Comparison of ENCODE assay signal across 8 mouse cellular contexts in the genomic region with DNA sequence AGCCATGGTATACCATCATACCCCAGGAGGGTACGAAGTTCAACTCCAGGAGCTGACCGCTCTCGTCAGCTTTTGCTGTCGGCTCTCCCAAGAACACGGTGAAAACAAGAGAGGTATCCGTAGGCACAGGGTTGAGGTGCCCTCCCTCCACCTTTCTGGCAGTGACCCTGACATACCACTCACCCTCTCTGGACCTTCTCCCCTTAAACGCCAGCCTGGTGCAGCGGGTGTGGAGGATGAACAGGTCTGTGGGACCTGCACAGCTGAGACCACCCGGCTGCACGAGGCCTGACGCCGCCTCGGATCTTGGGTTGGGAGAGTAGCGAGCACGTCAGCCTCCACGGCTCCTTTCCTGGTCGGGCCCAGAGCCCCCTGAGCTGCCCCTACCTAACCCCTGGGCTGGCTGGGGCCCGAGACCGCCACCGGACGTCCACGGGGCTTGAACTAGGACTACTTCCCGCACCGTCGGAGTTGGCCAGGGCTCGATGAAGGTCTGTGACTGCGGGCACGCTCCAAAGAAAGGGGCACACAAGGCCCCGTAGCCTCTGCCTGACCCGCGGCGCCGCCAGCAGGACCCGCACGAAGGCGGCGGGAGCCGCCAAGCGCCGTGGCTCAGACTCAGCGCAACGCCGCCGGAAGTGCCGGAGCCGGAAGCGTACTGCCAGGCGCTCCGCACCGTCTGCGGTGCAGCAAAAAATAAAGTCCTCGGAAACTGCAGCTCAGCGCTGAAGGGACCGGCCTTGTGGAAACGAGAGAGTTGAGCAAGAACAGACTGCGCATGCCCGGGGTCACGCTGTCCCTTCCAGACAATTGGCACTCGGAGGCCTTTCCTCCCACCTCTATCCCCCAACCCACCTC. TPM values are rescaled to one million over a fixed set of nuclear protein-coding genes. Genes with fewer than 3 reads are reported as not detected.
DNase-seq lines count a peak whose midpoint lies in the region; ATAC-seq lines count a peak whose summit lies in the region.

A gene (minus strand): TSS at position 648 of the 858 bp plus-strand sequence.

- DNase-seq in ZHBTc4 (ENCODE audit: low read depth, low spot score): peak; percentile 98
- peak; percentile 90 to 94 for DNase-seq in gastrocnemius, adult 8-10 months (ENCODE audit: low spot score in 2 of 2)
- peak; percentile 98 for DNase-seq in hindlimb bud, embryonic 11.5 days (ENCODE audit: extremely low spot score, low read depth, low spot score)
- peak; percentile 89 to 99 for DNase-seq in left cerebral cortex, adult 8-10 months (ENCODE audit: low spot score in 2 of 2)
- DNase-seq in right cerebral cortex, postnatal 10 days (ENCODE audit: low spot score in 2 of 2): peak; percentile 96 to 98
- DNase-seq in urinary bladder, postnatal 25 days (ENCODE audit: low spot score): peak; percentile 98

- peaks cover 74% of the 10 kb centered on the region for H3K4me1 ChIP-seq in megakaryocyte, embryonic 14.5 days

- ATAC-seq in common myeloid progenitor, adult 5-6 weeks (replicated peaks; ENCODE audit: low read depth, poor library complexity, severe bottlenecking): peak; percentile 91

- peak within 1 kb of the TSS; percentile 99 for H3K4me3 ChIP-seq in megakaryocyte, embryonic 14.5 days (replicated peaks)

- no peaks in the 10 kb centered on the region for H3K27me3 ChIP-seq in megakaryocyte, embryonic 14.5 days (replicated peaks)

- peaks cover 40% of the 10 kb centered on the region for H3K36me3 ChIP-seq in megakaryocyte, embryonic 14.5 days (replicated peaks; ENCODE audit: low read length)

- no peaks in the 10 kb centered on the region for H3K9me3 ChIP-seq in megakaryocyte, embryonic 14.5 days

RNA-seq across cellular contexts. Expression of the gene that starts here (rescaled TPM):
- 43.2 and 57.9 TPM in 2 replicates for total RNA-seq in common myeloid progenitor, adult 5-6 weeks (2017)
- 10 to 100 TPM; 29.0 to 36.8 (median 35.0) TPM for total RNA-seq in gastrocnemius, adult 8-10 months (2022)
- total RNA-seq in left cerebral cortex, adult 8-10 months (2022): 10 to 100 TPM; 41.4 to 47.9 (median 46.1) TPM
- polyA plus RNA-seq in megakaryocyte, embryonic 14.5 days (2012; ENCODE audit: insufficient read depth, low replicate concordance): 29.4 and 74.3 TPM in 2 replicates

Comparison
In these comparisons a context has a peak if more than half of its experiments do, and no peak if none do; other contexts are left out.
1. Peak in every context shown above with its lines: DNase-seq, ATAC-seq and H3K4me3 ChIP-seq.